Mouse (Mus musculus) retina, adult 2 months (tissue): Measurements from ENCODE around the gene Prss16.
A peak's percentile ranks its signal among the peaks of the same experiment; 100 is the strongest.

Experiments used
- DNase-seq: peaks from one replicate; pipeline ENCODE4 v3.0.0-alpha.2; 2012; ENCODE audit warnings: low read depth, low spot score

Gene Prss16

DNA sequence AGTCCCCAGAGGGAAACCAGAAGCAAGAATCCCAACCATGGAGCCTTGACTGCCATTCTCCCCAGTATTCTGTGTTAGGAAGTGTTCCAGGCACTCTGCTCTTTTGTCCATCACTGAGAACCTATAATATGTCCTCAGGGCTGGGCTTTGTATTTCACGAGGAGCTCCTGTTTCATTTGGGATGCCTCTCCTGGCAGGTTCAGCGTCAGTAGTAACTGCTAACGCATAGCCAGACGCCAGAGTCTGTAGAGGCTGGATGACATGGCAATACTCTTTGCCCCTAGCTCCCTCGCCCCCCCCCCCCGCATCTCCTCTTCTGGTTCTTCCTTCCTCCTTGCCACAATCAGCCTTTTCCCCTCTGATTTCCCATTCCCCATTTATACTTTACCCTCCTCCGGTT lies at the start of gene Prss16:
Prss16 (minus strand) TSS at position 101 of the 400 bp plus-strand sequence.
- DNase-seq, result no peak

DNA sequence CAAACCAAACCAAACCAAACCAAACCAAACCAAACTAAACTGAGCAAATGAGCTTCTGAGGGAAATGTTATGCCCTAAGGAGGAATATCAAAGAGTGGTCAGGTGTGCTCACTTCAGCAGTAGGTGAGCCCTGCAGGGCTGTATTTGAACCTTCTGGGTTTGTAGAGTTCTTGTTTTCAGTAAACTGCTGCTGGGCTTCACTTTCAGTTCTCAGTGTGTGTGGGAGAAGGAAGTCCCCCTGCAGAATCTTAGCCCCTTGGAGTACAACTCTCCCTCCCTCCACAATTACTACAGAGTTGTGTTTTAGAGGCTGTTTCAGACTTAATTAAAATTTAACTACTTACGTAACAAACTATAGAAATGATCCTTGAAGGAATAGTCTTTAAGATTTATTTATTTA lies 44.2 kb upstream of the Prss16 start:
- DNase-seq, result no peak

DNA sequence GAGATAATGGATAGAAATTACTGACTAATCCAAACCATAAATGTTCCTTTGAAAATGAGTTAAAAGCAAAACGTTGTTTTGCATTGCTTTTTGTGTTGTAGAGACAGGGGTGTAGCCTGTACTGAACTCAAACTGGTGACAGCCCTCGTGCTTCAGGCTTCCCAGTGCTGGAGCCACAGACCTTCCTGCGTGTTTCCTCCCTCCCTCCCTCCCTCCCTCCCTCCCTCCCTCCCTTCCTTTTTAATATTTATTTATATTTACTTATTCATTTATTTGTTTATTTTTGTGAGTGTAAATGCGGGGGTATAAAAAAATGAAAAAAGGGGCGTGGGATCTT lies 41.9 kb upstream of the Prss16 start:
- no peak for DNase-seq

DNA sequence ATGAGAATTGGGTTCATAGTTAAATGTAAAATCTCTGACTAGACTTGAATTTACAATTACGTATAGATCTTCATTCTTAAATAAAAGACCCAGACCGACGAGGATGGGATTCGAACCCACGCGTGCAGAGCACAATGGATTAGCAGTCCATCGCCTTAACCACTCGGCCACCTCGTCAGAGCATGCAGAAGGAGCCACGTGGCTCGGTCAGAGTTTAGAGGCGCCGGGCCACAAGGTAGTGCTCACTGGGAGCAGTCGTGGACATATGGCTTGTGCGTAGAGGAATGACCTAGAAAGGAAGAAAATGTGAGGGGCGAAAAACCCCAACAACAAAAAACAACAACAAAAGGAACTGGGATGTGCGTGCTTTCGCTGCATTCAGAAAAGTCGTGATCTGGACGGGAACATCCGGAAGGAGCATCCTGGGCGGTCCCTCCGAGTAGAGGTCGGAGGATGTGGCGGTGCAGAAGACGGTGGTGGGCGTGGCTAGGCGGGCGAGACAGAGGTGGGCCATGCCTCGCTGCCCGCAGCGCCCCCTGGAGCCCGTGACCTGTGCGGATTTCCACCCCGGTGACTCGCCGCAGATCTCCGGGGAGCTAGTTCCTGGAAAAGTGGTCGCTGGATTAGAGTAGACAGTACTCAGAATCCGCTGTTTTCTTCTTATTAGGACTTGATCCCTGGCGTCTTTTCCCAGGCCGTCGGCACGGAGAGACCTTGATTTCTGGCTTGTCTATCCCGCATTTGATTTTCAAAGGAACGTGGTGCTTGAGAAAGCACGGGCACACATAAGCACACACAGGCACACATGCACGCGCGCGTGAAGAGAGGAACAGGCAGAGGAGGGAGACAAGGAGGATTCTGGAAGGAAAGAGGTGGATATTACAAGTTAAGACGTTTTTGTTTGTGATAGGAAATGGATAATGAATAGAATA lies 41.3 kb upstream of the Prss16 start:
- peak; percentile 72 for DNase-seq

DNA sequence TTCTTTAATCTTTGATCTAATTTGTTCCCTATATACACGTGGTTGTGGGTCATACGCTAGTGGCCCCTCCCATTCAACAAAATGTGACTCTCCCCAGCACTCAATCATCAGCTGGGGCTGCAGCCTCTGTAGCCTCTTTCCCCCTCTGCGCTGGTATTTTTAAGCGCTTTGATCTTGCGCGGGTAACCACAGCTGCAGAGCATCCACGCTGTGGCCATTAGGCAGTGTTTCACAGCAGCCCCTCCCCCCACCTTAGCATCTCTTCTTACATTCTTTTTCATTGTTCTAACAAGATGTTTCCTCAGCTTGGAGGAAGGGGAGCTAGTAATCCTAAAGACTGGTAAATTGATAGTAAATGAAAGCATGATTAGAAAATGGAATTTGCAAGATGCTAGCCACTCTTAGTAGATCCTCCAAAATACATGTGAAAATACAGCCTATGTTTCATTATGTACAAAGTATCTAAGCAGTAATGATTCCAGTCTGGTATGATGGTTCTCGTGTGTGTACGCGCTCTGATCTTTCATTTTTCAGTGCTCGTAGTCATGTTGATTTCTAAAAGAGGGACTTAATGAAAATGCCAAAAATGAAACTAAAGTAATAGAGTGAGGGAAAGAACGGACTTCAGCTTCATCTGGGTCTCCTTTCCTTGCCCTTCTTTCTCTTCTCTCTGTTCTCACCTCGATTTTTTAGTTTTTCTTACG lies 40.3 kb upstream of the Prss16 start:
- DNase-seq, result no peak

DNA sequence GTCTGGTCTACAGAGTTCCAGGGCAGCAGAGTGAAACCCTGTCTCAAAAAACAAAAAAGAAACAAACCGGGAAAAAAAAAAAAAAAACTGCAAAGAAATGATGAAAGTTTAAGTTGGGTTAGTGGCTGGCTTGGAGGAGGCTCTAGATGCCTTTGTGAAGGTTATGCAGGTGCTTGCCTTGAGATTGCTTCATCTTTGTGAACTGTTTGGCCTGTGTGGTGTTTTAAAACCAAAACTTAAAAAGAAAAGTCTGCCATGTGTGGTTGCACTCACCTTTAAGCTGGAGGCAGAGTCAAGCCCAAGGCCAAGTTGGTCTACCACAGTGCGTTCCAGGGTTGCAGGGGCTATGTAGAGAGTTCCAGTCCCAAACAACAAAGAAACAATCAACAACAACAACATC lies 39.5 kb upstream of the Prss16 start:
- no peak for DNase-seq

DNA sequence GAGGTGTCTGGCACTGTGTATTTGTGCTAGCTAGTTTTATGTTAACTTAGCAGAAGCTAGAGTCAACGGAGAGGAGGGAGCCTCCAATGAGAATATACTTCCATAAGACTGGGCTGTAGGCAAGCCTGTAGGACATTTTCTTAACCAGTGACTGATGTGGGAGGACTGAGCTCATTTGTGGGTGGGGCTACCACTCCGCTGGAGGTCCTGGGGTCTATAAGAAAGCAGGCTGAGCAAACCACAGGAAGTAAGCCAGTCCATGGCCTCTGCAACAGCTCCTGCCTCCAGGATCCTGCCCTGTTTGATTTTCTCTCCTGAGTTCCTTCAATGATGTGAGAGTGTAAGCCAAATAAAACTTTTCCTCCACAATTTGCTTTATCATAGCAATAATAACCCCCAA lies 35.8 kb upstream of the Prss16 start:
- DNase-seq, result no peak

DNA sequence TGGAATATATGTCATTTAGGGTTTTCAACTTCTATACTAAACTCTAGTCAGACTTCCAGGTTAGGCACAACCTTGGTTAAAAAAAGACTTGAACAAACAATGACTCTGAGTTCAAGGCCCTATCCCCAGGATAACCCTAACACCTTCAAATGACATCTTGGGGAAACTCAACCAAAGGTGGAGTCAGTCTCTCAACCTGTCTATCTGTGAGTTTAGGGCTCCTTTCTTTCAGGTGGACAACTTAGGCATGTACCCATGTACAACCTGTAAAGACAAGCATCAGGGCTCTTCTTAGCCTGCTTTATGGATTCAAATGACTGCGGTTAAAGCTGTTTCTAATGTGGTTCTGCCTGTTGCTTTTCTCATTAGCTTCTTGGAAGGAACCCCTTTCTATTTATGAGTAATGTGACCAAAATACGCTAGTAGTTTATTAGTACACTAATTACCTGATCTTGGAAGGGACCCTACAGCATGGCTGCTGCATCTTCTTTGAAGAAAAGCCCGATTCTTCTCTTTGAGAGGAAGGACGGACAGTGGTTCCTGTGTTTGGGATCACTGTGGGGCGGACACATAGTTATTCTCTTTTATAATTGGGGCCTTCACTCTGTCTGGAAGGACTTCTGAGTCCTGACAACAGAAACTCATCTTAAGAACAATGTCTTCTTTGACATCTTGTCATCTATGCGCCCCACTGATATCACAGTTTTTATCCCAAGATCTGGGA lies 35.1 kb upstream of the Prss16 start:
- no peak for DNase-seq

DNA sequence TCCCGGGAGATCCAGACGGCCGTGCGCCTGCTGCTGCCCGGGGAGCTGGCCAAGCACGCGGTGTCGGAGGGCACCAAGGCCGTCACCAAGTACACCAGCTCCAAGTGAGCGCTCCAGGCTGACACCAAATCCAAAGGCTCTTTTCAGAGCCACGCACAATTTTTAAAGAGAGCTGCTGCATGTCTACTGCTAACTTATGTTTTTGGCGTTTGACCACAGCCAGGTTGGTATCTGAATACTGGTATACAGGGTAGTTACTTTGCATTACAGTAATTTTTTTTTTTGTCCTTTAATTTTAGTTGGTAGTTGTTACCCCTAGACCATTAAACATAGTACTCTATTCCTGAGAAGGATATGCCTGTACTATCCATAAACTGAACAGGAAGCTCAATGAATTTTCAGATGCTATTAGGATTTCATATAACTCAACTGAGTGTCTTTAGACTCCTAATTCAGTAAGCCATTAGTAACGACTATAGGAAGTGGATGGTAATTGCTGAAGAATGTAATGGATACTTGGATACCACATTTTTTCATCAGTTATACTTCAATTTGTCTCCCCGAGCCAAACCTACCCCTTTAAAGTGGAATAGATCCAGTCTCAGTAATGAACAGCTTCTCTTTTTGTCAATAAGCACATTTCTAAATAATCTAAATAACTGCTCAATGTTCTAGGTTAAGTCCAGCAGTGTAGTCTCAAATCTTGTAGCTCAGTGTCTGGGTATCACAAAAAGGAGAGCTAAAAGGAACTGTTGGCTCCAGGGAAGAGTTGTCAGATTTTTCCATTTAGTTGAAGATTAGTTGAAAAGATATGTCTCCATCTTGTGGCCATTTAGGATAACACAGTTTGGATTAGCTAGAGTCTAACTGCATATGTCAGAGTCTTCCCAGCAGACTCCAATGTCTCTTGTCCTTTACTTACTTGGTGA lies 34.2 kb upstream of the Prss16 start:
- DNase-seq, result no peak

DNA sequence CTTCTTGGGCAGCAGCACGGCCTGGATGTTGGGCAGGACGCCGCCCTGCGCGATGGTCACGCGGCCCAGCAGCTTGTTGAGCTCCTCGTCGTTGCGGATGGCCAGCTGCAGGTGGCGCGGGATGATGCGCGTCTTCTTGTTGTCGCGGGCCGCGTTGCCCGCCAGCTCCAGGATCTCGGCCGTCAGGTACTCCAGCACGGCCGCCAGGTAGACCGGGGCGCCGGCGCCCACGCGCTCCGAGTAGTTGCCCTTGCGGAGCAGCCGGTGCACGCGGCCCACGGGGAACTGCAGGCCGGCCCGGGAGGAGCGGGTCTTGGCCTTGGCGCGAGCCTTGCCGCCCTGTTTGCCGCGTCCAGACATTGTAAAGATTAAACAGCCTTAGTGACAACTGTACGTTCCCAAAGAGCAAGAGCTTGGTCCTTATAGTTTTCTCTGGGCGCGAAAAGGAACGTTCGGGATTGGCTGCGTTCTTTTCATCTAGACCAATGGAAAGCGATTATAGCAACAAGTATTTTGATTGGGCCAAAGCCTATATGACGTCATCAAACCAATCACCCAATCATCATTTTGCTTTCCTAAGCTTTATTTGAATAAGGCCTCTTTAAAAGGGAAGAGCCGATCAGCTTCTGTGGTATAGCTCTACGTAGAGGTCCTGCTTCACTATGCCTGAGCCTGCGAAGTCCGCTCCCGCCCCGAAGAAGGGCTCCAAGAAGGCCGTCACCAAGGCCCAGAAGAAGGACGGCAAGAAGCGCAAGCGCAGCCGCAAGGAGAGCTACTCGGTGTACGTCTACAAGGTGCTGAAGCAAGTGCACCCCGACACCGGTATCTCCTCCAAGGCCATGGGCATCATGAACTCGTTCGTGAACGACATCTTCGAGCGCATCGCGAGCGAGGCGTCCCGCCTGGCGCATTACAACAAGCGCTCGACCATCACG lies 33.3 kb upstream of the Prss16 start, which contains the start of the genes Hist1h2ag and Hist1h2bj:
Hist1h2ag (minus strand) TSS at position 377 of the 935 bp plus-strand sequence.
Hist1h2bj (plus strand) TSS at position 647 of the 935 bp plus-strand sequence.
- DNase-seq, result peak; percentile 99

DNA sequence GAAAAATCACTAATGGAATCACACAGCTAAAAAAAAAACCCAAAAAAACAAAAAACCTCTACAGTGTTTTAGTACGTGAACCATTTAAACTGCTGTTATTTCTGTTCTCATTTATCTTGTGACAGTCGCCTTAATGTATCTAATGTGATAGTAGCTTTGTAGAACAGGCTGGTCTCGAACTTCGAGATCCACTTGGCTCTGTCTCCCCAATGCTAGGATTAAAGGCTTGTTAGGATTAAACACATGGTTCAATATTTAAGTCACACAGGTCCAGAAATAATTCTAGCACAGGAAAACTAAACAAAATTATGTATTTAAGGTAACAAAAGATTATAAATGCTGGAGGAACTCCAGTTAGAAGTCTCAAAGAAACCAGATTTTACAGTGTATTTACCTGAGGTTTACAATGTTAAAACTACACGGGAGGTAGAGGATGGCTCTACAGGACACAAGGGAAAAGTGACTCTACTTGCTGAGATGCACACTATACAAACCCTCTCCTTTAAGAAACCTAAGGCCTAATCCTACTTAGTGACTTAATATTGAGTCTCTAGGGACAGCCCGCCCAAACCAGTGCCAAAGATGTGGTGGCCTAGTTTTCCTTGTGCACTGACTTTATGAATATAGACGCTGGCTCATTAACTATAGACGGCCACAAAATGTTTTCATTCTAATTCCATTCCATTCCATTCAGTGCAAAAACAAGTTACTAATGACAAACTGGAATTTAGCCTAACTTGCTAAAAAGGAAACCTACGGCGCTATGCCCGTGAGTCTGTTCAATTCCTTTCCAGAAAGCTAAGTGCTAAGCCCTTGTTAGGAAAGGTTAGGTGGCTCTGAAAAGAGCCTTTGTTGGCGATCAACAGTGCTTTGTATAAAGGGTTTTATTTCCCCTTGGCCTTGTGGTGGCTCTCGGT lies 32.4 kb upstream of the Prss16 start:
- DNase-seq, result no peak

DNA sequence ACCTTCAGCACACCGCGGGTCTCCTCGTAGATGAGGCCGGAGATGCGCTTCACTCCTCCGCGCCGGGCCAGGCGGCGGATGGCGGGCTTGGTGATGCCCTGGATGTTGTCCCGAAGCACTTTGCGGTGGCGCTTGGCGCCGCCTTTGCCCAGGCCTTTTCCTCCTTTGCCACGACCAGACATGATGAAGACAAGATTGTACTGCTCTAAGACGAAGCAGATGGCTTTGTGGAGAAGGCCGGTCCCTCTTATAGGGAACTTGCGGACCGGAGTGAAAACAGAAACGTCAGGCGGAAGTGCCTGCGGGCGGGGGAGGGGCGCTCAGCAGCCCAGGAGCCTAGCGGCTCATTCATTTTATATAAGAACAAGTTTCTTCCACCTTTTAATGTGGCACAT lies 31.6 kb upstream of the Prss16 start, which contains the start of gene Hist1h4i:
Hist1h4i (minus strand) TSS at position 221 of the 395 bp plus-strand sequence.
- DNase-seq, result peak; percentile 89

DNA sequence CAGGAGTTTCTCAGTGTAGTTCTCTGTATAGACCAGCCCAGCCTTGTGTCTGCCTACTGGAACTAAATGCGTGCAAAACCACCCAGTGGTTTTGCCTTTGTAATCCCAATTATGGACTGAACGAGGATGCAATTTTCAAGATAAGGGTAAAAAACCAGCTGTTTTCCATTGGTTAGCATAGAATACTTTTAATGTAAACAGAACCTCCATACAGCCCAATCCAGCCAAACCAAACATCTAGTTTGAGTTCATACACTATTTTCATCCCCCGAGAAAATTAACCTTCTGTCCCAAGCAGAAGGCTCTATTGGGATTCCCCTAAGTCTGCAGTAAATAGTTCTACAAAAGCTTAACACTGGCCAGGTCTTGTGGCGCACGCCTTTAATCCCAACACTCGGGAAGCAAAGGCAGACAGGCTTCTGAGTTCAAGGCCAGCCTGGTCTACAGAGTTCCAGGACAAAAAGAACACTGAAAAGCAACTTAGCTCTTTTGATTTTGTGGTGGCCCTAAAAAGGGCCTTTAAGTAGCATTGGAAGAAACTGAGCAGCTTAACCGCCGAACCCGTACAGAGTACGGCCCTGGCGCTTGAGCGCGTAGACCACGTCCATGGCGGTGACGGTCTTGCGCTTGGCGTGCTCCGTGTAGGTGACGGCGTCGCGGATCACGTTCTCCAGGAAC lies 31.1 kb upstream of the Prss16 start:
- DNase-seq, result no peak

DNA sequence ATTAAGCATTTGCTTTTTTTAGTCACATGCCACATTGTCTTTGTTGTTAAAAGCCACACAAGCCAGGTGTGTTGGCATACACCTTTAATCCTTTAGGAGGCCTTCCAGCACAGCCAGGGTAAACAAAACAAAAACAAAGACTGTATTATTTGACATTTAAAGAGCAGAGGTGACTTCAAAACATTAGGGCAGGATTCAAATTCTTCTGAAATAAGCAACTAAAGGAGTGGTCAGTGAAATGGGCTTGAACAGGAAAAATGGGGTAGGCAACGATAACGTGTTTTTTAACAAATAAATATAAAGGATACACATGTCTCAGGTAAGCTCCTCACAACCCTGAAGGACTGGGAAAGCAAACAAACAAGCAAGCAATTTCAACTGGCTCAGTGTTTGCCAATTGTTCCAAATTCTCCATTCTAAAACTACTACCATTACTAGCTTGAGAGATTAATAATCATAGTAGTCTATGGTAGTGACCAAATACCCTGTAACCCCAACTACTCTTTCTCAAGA lies 30.5 kb upstream of the Prss16 start:
- no peak for DNase-seq

DNA sequence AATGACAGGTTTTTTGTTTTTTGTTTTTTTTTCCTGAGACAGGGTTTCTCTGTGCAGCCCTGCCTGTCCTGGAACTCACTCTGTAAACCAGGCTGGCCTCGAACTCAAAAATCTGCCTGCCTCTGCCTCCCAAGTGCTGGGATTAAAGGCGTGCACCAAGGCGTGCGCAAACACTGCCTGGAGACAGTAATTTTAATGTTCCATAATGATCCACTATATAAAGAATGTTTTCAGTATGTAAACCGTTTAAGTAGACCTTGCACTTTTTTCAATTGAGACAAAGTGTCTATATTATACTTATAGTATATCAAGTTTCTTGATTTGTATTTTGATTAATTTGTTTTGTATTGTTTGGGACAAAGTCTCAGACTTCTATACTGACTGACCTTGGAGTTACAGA lies 29.8 kb upstream of the Prss16 start:
- no peak for DNase-seq

DNA sequence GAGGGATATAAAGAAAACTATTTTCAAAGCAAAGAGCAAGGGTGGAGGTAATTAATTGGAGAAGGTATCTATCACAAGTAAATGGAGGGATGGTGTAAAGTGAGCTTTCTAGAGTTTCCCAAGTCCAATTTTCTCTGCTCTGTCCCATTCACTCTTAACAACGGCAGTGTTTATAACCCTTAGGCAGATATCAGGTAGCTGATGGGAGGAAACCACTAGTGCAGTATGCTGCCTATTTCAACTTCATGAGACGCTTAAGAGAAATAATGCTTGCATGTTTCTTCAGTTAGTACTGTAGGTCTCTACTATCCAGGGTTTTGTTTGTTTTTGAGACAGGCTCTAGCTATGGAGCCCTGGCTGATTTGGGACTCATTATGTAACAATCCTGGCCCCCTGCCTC lies 27.9 kb upstream of the Prss16 start:
- DNase-seq, result no peak

DNA sequence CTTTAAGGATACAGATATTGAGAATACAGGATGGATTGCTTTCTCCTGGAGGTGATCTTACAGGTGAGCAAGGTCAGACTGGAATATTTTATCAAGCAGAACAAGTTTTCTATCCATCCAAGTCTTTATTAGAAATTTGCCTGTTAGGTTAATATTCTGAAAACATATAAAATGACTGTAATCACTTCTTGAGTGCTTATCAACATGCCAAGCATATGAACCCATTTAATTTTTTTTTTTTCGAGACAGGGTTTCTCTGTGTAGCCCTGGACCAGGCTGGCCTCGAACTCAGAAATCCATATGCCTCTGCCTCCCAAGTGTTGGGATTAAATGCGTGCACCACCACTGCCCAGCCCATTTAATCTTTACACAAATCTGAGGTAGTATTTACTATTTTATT lies 27.4 kb upstream of the Prss16 start:
- no peak for DNase-seq
